Mouse (Mus musculus) embryonic facial prominence, embryonic 15.5 days (tissue): ENCODE data around the gene Kbtbd8. TPM values are rescaled to one million over a fixed set of nuclear protein-coding genes. Genes with fewer than 3 reads are reported as not detected.

Experiments
- ATAC-seq: fragments of 200-750 bp; cut with Nextera tagmentation; 2 replicates; pipeline ENCODE4 v1.8.0; 2017; ENCODE audit warnings: low read depth, moderate TSS enrichment; ENCODE audit not compliant: insufficient number of reproducible peaks, low FRiP score, low TSS enrichment
- H3K27ac ChIP-seq: fragments of 300-500 bp; sonication (generic); replicated peaks from 2 replicates; pipeline ENCODE4 v1.5.1; 2015; ENCODE audit warnings: mild to moderate bottlenecking, inconsistent platforms
- H3K27me3 ChIP-seq: fragments of 300-500 bp; sonication (generic); 2 replicates; pipeline ENCODE4 v1.6.1; 2015; ENCODE audit warnings: inconsistent platforms
- H3K36me3 ChIP-seq: fragments of 300-500 bp; sonication (generic); 2 replicates; pipeline ENCODE4 v1.6.1; 2015; ENCODE audit warnings: mild to moderate bottlenecking, inconsistent platforms
- H3K4me1 ChIP-seq: fragments of 300-500 bp; sonication (generic); 2 replicates; pipeline ENCODE4 v1.6.1; 2015; ENCODE audit warnings: inconsistent platforms
- H3K4me2 ChIP-seq: fragments of 300-500 bp; sonication (generic); replicated peaks from 2 replicates; pipeline ENCODE4 v1.6.1; 2015; ENCODE audit warnings: mild to moderate bottlenecking, inconsistent platforms
- H3K4me3 ChIP-seq: fragments of 300-500 bp; sonication (generic); replicated peaks from 2 replicates; pipeline ENCODE4 v1.5.1; 2015; ENCODE audit warnings: mild to moderate bottlenecking, inconsistent platforms
- H3K9ac ChIP-seq: fragments of 300-500 bp; sonication (generic); 2 replicates; pipeline ENCODE4 v1.6.1; 2015; ENCODE audit warnings: inconsistent platforms
- H3K9me3 ChIP-seq: fragments of 300-500 bp; sonication (generic); replicated peaks from 2 replicates; pipeline ENCODE4 v1.6.1; 2016; ENCODE audit warnings: inconsistent platforms
- WGBS: fragments of 180-500 bp; shearing (Covaris S2); methylation state at CpG from one replicate; pipeline ENCODE4 v1.1.7; 2015; 5-methylcytosine and 5-hydroxymethylcytosine counted together
- polyA plus RNA-seq: library from polyadenylated mRNA; unstranded; fragments of >200 nt; fragmentation: Nextera tagmentation; extraction: Ambion mirVana; gene quantifications from 2 replicates; pipeline ENCODE4 v1.2.1, GENCODE M21; 2015

Gene Kbtbd8
- polyA plus RNA-seq, result 3.5 and 5.9 TPM in 2 replicates

GRCm38 (mm10) chr6:95116946-95117345 is at the start of gene Kbtbd8:
Gene Kbtbd8, plus strand, starts transcription at chr6:95117240.
- peak; percentile 5; the same call in 1 of the 2 replicates for ATAC-seq
- Histone ChIP-seq H3K27ac (peak within 1 kb of the TSS; percentile 71), H3K4me3 (peak within 1 kb of the TSS; percentile 91), H3K4me1 (peaks cover 6% of the 10 kb centered on the region), H3K27me3 (no peaks in the 10 kb centered on the region), H3K4me2 (peak within 1 kb of the TSS; percentile 66), H3K36me3 (no peaks in the 10 kb centered on the region), H3K9me3 (no peaks in the 10 kb centered on the region), H3K9ac (peak within 1 kb of the TSS; percentile 45)
- 20% methylated on average over 13 of the region's 13 CpGs for WGBS

GRCm38 (mm10) chr6:95069753-95070152 is 47.3 kb upstream of the Kbtbd8 start:
- H3K4me3 ChIP-seq, result no peak overlapping the region
- H3K27ac ChIP-seq, result no peak overlapping the region
- no peak for ATAC-seq
- H3K36me3 ChIP-seq, result no peaks in the 10 kb centered on the region
- no peak overlapping the region for H3K4me2 ChIP-seq
- no peak overlapping the region for H3K9ac ChIP-seq
- H3K9me3 ChIP-seq, result no peaks in the 10 kb centered on the region
- 90% methylated on average over 10 of the region's 10 CpGs for WGBS
- H3K27me3 ChIP-seq, result no peaks in the 10 kb centered on the region
- no peaks in the 10 kb centered on the region for H3K4me1 ChIP-seq

GRCm38 (mm10) chr6:95085276-95085675 is 31.8 kb upstream of the Kbtbd8 start:
- Histone ChIP-seq H3K4me1 (no peaks in the 10 kb centered on the region), H3K9ac (no peak overlapping the region), H3K27ac (no peak overlapping the region), H3K4me2 (no peak overlapping the region), H3K4me3 (no peak overlapping the region), H3K27me3 (0 out of 2 replicates have a peak, but pooled peaks cover 2% of the 10 kb centered on the region), H3K36me3 (no peaks in the 10 kb centered on the region), H3K9me3 (no peaks in the 10 kb centered on the region)
- no peak for ATAC-seq
- 53% methylated on average over 1 of the region's 1 CpGs for WGBS

GRCm38 (mm10) chr6:95087154-95087846 is 29.7 kb upstream of the Kbtbd8 start:
- Histone ChIP-seq H3K4me2 (no peak overlapping the region), H3K27ac (no peak overlapping the region), H3K27me3 (0 out of 2 replicates have a peak, but pooled peaks cover 2% of the 10 kb centered on the region), H3K9me3 (no peaks in the 10 kb centered on the region), H3K9ac (no peak overlapping the region), H3K4me3 (no peak overlapping the region), H3K36me3 (no peaks in the 10 kb centered on the region), H3K4me1 (no peaks in the 10 kb centered on the region)
- ATAC-seq, result no peak
- 68% methylated on average over 6 of the region's 6 CpGs for WGBS

- Histone ChIP-seq H3K36me3 (no peaks in the 10 kb centered on the region), H3K4me3 (no peak overlapping the region), H3K4me1 (no peaks in the 10 kb centered on the region), H3K9me3 (no peaks in the 10 kb centered on the region), H3K27ac (no peak overlapping the region), H3K9ac (no peak overlapping the region), H3K4me2 (no peak overlapping the region), H3K27me3 (0 out of 2 replicates have a peak, but pooled peaks cover 2% of the 10 kb centered on the region)
- 44% methylated on average over 4 of the region's 4 CpGs for WGBS
- no peak for ATAC-seq
Measured at GRCm38 (mm10) chr6:95088075-95088474, 29.0 kb upstream of the Kbtbd8 start.

GRCm38 (mm10) chr6:95094695-95095094 is 22.3 kb upstream of the Kbtbd8 start:
- H3K36me3 ChIP-seq, result no peaks in the 10 kb centered on the region
- no peak for ATAC-seq
- H3K4me3 ChIP-seq, result no peak overlapping the region
- H3K9ac ChIP-seq, result no peak overlapping the region
- H3K27ac ChIP-seq, result no peak overlapping the region
- H3K4me2 ChIP-seq, result no peak overlapping the region
- peaks cover 8% of the 10 kb centered on the region; the same call in 1 of the 2 replicates for H3K4me1 ChIP-seq
- 49% methylated on average over 2 of the region's 2 CpGs for WGBS
- 0 out of 2 replicates have a peak, but pooled peaks cover 2% of the 10 kb centered on the region for H3K27me3 ChIP-seq
- H3K9me3 ChIP-seq, result no peaks in the 10 kb centered on the region

- Histone ChIP-seq H3K27ac (no peak overlapping the region), H3K36me3 (no peaks in the 10 kb centered on the region), H3K27me3 (no peaks in the 10 kb centered on the region), H3K9ac (no peak overlapping the region), H3K4me1 (peaks cover 8% of the 10 kb centered on the region; the same call in 1 of the 2 replicates), H3K4me3 (no peak overlapping the region), H3K4me2 (no peak overlapping the region), H3K9me3 (no peaks in the 10 kb centered on the region)
- ATAC-seq, result 0 out of 2 replicates have a peak, but pooled peaks have one; percentile 60
- WGBS, result 20% methylated on average over 21 of the region's 21 CpGs
Measured at GRCm38 (mm10) chr6:95098366-95099109, 18.5 kb upstream of the Kbtbd8 start.

- H3K4me2 ChIP-seq, result no peak overlapping the region
- H3K4me3 ChIP-seq, result no peak overlapping the region
- H3K9me3 ChIP-seq, result no peaks in the 10 kb centered on the region
- peaks cover 4% of the 10 kb centered on the region; the same call in 1 of the 2 replicates for H3K4me1 ChIP-seq
- H3K36me3 ChIP-seq, result no peaks in the 10 kb centered on the region
- no peak overlapping the region for H3K9ac ChIP-seq
- no peak overlapping the region for H3K27ac ChIP-seq
- ATAC-seq, result no peak
- WGBS, result 36% methylated on average over 3 of the region's 3 CpGs
- H3K27me3 ChIP-seq, result no peaks in the 10 kb centered on the region
Measured at GRCm38 (mm10) chr6:95103706-95104105, 13.3 kb upstream of the Kbtbd8 start.

- H3K27ac ChIP-seq, result no peak overlapping the region
- H3K9me3 ChIP-seq, result no peaks in the 10 kb centered on the region
- H3K36me3 ChIP-seq, result no peaks in the 10 kb centered on the region
- no peak overlapping the region for H3K4me2 ChIP-seq
- no peaks in the 10 kb centered on the region for H3K27me3 ChIP-seq
- no peak overlapping the region for H3K4me3 ChIP-seq
- no peak overlapping the region for H3K9ac ChIP-seq
- ATAC-seq, result no peak
- no peaks in the 10 kb centered on the region for H3K4me1 ChIP-seq
Measured at GRCm38 (mm10) chr6:95108437-95108836, 8.6 kb upstream of the Kbtbd8 start.

GRCm38 (mm10) chr6:95109691-95110450 is 7.2 kb upstream of the Kbtbd8 start:
- no peak overlapping the region for H3K4me3 ChIP-seq
- no peak overlapping the region for H3K4me2 ChIP-seq
- H3K27ac ChIP-seq, result no peak overlapping the region
- ATAC-seq, result no peak
- no peak overlapping the region for H3K9ac ChIP-seq
- 81% methylated on average over 6 of the region's 6 CpGs for WGBS
- H3K36me3 ChIP-seq, result no peaks in the 10 kb centered on the region
- no peaks in the 10 kb centered on the region for H3K27me3 ChIP-seq
- no peaks in the 10 kb centered on the region for H3K9me3 ChIP-seq
- H3K4me1 ChIP-seq, result no peaks in the 10 kb centered on the region

- WGBS, result 47% methylated on average over 5 of the region's 5 CpGs
- Histone ChIP-seq H3K9me3 (no peaks in the 10 kb centered on the region), H3K9ac (no peak overlapping the region), H3K4me2 (no peak overlapping the region), H3K36me3 (no peaks in the 10 kb centered on the region), H3K27ac (no peak overlapping the region), H3K4me3 (no peak overlapping the region), H3K27me3 (no peaks in the 10 kb centered on the region), H3K4me1 (peaks cover 3% of the 10 kb centered on the region)
- no peak for ATAC-seq
Measured at GRCm38 (mm10) chr6:95112015-95112414, 5.0 kb upstream of the Kbtbd8 start.
